ENCODE assay signal across 26 mouse cellular contexts in the genomic region with DNA sequence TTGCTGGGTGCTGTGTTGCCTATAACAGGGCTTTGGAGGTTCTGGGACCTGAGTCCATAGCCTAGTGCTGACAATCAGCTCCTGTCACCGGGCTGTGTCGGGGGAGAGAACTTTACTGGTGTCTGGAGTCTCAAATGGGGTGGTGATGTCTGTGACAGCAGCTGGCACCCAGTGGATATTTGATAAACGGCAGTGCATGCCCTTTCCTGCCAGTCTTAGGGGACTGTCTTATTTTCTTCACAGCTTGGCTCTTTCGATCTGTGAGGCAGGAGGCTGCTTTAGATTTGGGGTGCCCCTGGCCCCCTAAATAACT. TPM values are rescaled to one million over a fixed set of nuclear protein-coding genes. Genes with fewer than 3 reads are reported as not detected.
DNase-seq lines count a peak whose midpoint lies in the region; ATAC-seq and TF ChIP-seq lines count a peak whose summit lies in the region.
"Had no signal": no experiment of that assay in that cellular context is flagged by ENCODE, and none has a peak within 500 bp of the region (broad histone marks: within the 10 kb centered on the region; RNA-seq: fewer than 3 reads in every experiment).

No protein-coding gene starts in this region.

- no peaks in the 10 kb centered on the region for H3K36me3 ChIP-seq in megakaryocyte, embryonic 14.5 days (replicated peaks; ENCODE audit: low read length)
- H3K36me3 ChIP-seq in heart, embryonic 16.5 days (ENCODE audit: control insufficient read depth, insufficient read depth): no peaks in the 10 kb centered on the region
- no peaks in the 10 kb centered on the region for H3K36me3 ChIP-seq in midbrain, postnatal 0 days (ENCODE audit: insufficient read depth, low read length)
- H3K36me3 ChIP-seq: G1E; hindbrain, embryonic 10.5 days; lung, embryonic 15.5 days had no signal

- peak overlapping the region; percentile 45 for H3K4me2 ChIP-seq in heart, embryonic 16.5 days (ENCODE audit: low read depth, low read length)
- no peak overlapping the region for H3K4me2 ChIP-seq in midbrain, postnatal 0 days (ENCODE audit: low read depth, low read length, poor library complexity, severe bottlenecking)
- H3K4me2 ChIP-seq: lung, embryonic 15.5 days had no signal

- TF ChIP-seq CTCF in gastrocnemius, adult 2 months (IDR thresholded peaks at IDR 0.05): no peak
- TF ChIP-seq CTCF in olfactory bulb, adult 2 months (IDR thresholded peaks at IDR 0.05; ENCODE audit: insufficient read depth, low read depth, low read length): no peak
- no peak for TF ChIP-seq CTCF in midbrain, postnatal 0 days (IDR thresholded peaks at IDR 0.05)

- peak overlapping the region; percentile 59 for H3K4me3 ChIP-seq in gastrocnemius, adult 2 months
- H3K4me3 ChIP-seq in megakaryocyte, embryonic 14.5 days (replicated peaks): peak overlapping the region; percentile 28
- H3K4me3 ChIP-seq in heart, embryonic 16.5 days (ENCODE audit: low read length): peak overlapping the region; percentile 15; the same call in 1 of the 2 replicates
- peak overlapping the region; percentile 7; the same call in 1 of the 2 replicates for H3K4me3 ChIP-seq in olfactory bulb, adult 2 months (ENCODE audit: insufficient read depth, low read depth, low read length)
- H3K4me3 ChIP-seq in midbrain, postnatal 0 days (ENCODE audit: low read depth, low read length): no peak overlapping the region
- H3K4me3 ChIP-seq: erythroblast, embryonic 14.5 days; hindbrain, embryonic 10.5 days; lung, embryonic 15.5 days had no signal

- ATAC-seq in megakaryocyte, adult 5-6 weeks (ENCODE audit: poor library complexity, severe bottlenecking): no peak
- ATAC-seq in heart, embryonic 16.5 days (replicated peaks; ENCODE audit: extremely low read depth, insufficient read depth, low FRiP score): peak; percentile 74
- ATAC-seq in midbrain, postnatal 0 days (ENCODE audit: low FRiP score): no peak
- ATAC-seq: activated CD4-positive, CD25-positive, alpha-beta regulatory T cell, adult 4 months; forebrain, embryonic 14.5 days; midbrain, embryonic 16.5 days had no signal

- no peak for TF ChIP-seq POLR2A in olfactory bulb, adult 2 months (IDR thresholded peaks at IDR 0.05; ENCODE audit: insufficient read depth, low read depth, low read length)

- peak; percentile 77 for DNase-seq in gastrocnemius, adult 2 months
- DNase-seq in gastrocnemius, postnatal 4 days (ENCODE audit: low spot score in 2 of 2): no peak
- no peak for DNase-seq in spleen, postnatal 36 days (ENCODE audit: low spot score in 2 of 2)
- no peak for DNase-seq in midbrain, postnatal 0 days (ENCODE audit: low spot score)
- DNase-seq: adrenal gland, postnatal 36 days; cerebellum, adult 9-10 months; kidney, adult 11 months had no signal

- H3K27me3 ChIP-seq in megakaryocyte, embryonic 14.5 days (replicated peaks): peaks cover 4% of the 10 kb centered on the region
- no peaks in the 10 kb centered on the region for H3K27me3 ChIP-seq in heart, embryonic 16.5 days (ENCODE audit: control insufficient read depth, insufficient read depth, low read length)
- no peaks in the 10 kb centered on the region for H3K27me3 ChIP-seq in midbrain, postnatal 0 days (ENCODE audit: insufficient read depth, low read length)
- H3K27me3 ChIP-seq: lung, embryonic 15.5 days had no signal

- peaks cover 3% of the 10 kb centered on the region; the same call in 1 of the 2 replicates for H3K9me3 ChIP-seq in megakaryocyte, embryonic 14.5 days
- H3K9me3 ChIP-seq in heart, embryonic 16.5 days (replicated peaks; ENCODE audit: control insufficient read depth, low read length): 0 out of 2 replicates have a peak, but pooled peaks cover 3% of the 10 kb centered on the region
- H3K9me3 ChIP-seq in midbrain, postnatal 0 days (ENCODE audit: low read length): no peaks in the 10 kb centered on the region
- H3K9me3 ChIP-seq: hindbrain, embryonic 10.5 days; lung, embryonic 15.5 days had no signal

- peak overlapping the region; percentile 52; the same call in 1 of the 2 replicates for H3K9ac ChIP-seq in heart, embryonic 16.5 days (ENCODE audit: low read length)
- H3K9ac ChIP-seq in midbrain, postnatal 0 days (replicated peaks; ENCODE audit: low read length, poor library complexity, severe bottlenecking): no peak overlapping the region
- H3K9ac ChIP-seq: liver, embryonic 14.5 days; lung, embryonic 15.5 days had no signal

- 30% methylated on average over 4 of the region's 4 CpGs for WGBS in heart, embryonic 16.5 days
- 35% methylated on average over 4 of the region's 4 CpGs for WGBS in olfactory bulb, adult 2 months
- WGBS in midbrain, postnatal 0 days: 62% methylated on average over 4 of the region's 4 CpGs

- H3K4me1 ChIP-seq in megakaryocyte, embryonic 14.5 days: peaks cover 30% of the 10 kb centered on the region
- peaks cover 35% of the 10 kb centered on the region for H3K4me1 ChIP-seq in heart, embryonic 16.5 days (ENCODE audit: control insufficient read depth, insufficient read depth, low read length)
- H3K4me1 ChIP-seq in olfactory bulb, adult 2 months (ENCODE audit: control insufficient read depth, insufficient read depth, low read length): peaks cover 24% of the 10 kb centered on the region
- H3K4me1 ChIP-seq in midbrain, postnatal 0 days (ENCODE audit: insufficient read depth, low read length): no peaks in the 10 kb centered on the region
- H3K4me1 ChIP-seq: hindbrain, embryonic 10.5 days; lung, embryonic 15.5 days had no signal

- peak overlapping the region; percentile 97 for H3K27ac ChIP-seq in gastrocnemius, adult 2 months
- H3K27ac ChIP-seq in heart, embryonic 16.5 days (ENCODE audit: low read length): peak overlapping the region; percentile 91
- H3K27ac ChIP-seq in olfactory bulb, adult 2 months (ENCODE audit: insufficient read depth, low read depth, low read length): peak overlapping the region; percentile 90
- H3K27ac ChIP-seq in midbrain, postnatal 0 days (ENCODE audit: low read depth, low read length): no peak overlapping the region
- H3K27ac ChIP-seq: hindbrain, embryonic 10.5 days; liver, embryonic 14.5 days; lung, embryonic 15.5 days had no signal

- intact Hi-C loops in gastrocnemius, adult 2 months (cut with DNase I): loop anchor here (10.0 kb wide), 1 partner anchor 265 kb away; no protein-coding TSS in a partner anchor

RNA-seq across cellular contexts. Expression of a gene that starts 11.8 kb away (rescaled TPM):
- 1 to 10 TPM; 3.2 TPM for total RNA-seq in gastrocnemius, adult 2 months (2021)
- 10 to 100 TPM; 10.4 to 11.8 TPM for total RNA-seq in gastrocnemius, postnatal 4 days (2021)
- 0.20 TPM in 1 of 2 replicates, not detected in the other for polyA plus RNA-seq in megakaryocyte, embryonic 14.5 days (2012; ENCODE audit: insufficient read depth, low replicate concordance)
- total RNA-seq in megakaryocyte, adult 5-6 weeks (2015): 21.2 and 21.5 TPM in 2 replicates
- 39.0 and 40.7 TPM in 2 replicates for total RNA-seq in megakaryocyte, adult 5-6 weeks (2017)
- 13.0 and 13.9 TPM in 2 replicates for polyA plus RNA-seq in heart, embryonic 16.5 days (2015; fragmentation: Nextera tagmentation; extraction: Ambion mirVana)
- not detected in 2 replicates for polyA plus RNA-seq in olfactory bulb, adult 2 months (2012; ENCODE audit: insufficient read depth, insufficient read length, low replicate concordance, missing spikeins)
- total RNA-seq in midbrain, postnatal 0 days (2014; rRNA removed): 44.8 and 49.7 TPM in 2 replicates
- 27.6 and 30.8 TPM in 2 replicates for polyA plus RNA-seq in midbrain, postnatal 0 days (2015; fragmentation: Nextera tagmentation; extraction: Ambion mirVana)

RNA-seq across cellular contexts. Expression of a gene that starts 15.5 kb away (rescaled TPM):
- total RNA-seq in gastrocnemius, adult 2 months (2021): 100 to 1,000 TPM; 250 to 325 TPM
- total RNA-seq in gastrocnemius, postnatal 4 days (2021): 10 to 100 TPM; 48.4 to 59.5 TPM
- polyA plus RNA-seq in megakaryocyte, embryonic 14.5 days (2012; ENCODE audit: insufficient read depth, low replicate concordance): not detected in 2 replicates
- total RNA-seq in megakaryocyte, adult 5-6 weeks (2015): not detected in 2 replicates
- not detected in 2 replicates for total RNA-seq in megakaryocyte, adult 5-6 weeks (2017)
- 175 and 177 TPM in 2 replicates for polyA plus RNA-seq in heart, embryonic 16.5 days (2015; fragmentation: Nextera tagmentation; extraction: Ambion mirVana)
- not detected in 2 replicates for polyA plus RNA-seq in olfactory bulb, adult 2 months (2012; ENCODE audit: insufficient read depth, insufficient read length, low replicate concordance, missing spikeins)
- total RNA-seq in midbrain, postnatal 0 days (2014; rRNA removed): 1.5 and 2.0 TPM in 2 replicates
- 0.49 and 0.73 TPM in 2 replicates for polyA plus RNA-seq in midbrain, postnatal 0 days (2015; fragmentation: Nextera tagmentation; extraction: Ambion mirVana)
- total RNA-seq: adrenal gland, postnatal 36 days; G1E; neutrophil, adult 5-6 weeks had no signal
- polyA plus RNA-seq: activated CD4-positive, CD25-positive, alpha-beta regulatory T cell, adult 4 months; erythroblast, embryonic 14.5 days; forebrain, embryonic 14.5 days; G1E had no signal

RNA-seq across cellular contexts. Expression of a gene that starts 43.5 kb away (rescaled TPM):
- 10 to 100 TPM in 1 of 2 experiments, 1 to 10 TPM in 1; 4.4 to 25.8 TPM for total RNA-seq in gastrocnemius, adult 2 months (2021)
- total RNA-seq in gastrocnemius, postnatal 4 days (2021): under 1 TPM; 0.44 to 0.54 TPM
- polyA plus RNA-seq in megakaryocyte, embryonic 14.5 days (2012; ENCODE audit: insufficient read depth, low replicate concordance): 1.1 TPM in 1 of 2 replicates, not detected in the other
- 0.11 and 0.18 TPM in 2 replicates for total RNA-seq in megakaryocyte, adult 5-6 weeks (2015)
- 0.22 TPM in 1 of 2 replicates, not detected in the other for total RNA-seq in megakaryocyte, adult 5-6 weeks (2017)
- 0.21 and 0.42 TPM in 2 replicates for polyA plus RNA-seq in heart, embryonic 16.5 days (2015; fragmentation: Nextera tagmentation; extraction: Ambion mirVana)
- polyA plus RNA-seq in olfactory bulb, adult 2 months (2012; ENCODE audit: insufficient read depth, insufficient read length, low replicate concordance, missing spikeins): not detected in 2 replicates
- not detected in 2 replicates for total RNA-seq in midbrain, postnatal 0 days (2014; rRNA removed)
- polyA plus RNA-seq in midbrain, postnatal 0 days (2015; fragmentation: Nextera tagmentation; extraction: Ambion mirVana): 0.17 and 0.21 TPM in 2 replicates
- total RNA-seq: layer of hippocampus, postnatal 10 days; neutrophil, adult 5-6 weeks had no signal
- polyA plus RNA-seq: erythroblast, embryonic 14.5 days had no signal

RNA-seq across cellular contexts. Expression of a gene that starts 45.5 kb away (rescaled TPM):
- 1 to 10 TPM; 1.7 to 3.1 TPM for total RNA-seq in gastrocnemius, adult 2 months (2021)
- total RNA-seq in gastrocnemius, postnatal 4 days (2021): 1 to 10 TPM; 4.5 to 5.7 TPM
- not detected in 2 replicates for polyA plus RNA-seq in megakaryocyte, embryonic 14.5 days (2012; ENCODE audit: insufficient read depth, low replicate concordance)
- total RNA-seq in megakaryocyte, adult 5-6 weeks (2015): not detected in 2 replicates
- not detected in 2 replicates for total RNA-seq in megakaryocyte, adult 5-6 weeks (2017)
- polyA plus RNA-seq in heart, embryonic 16.5 days (2015; fragmentation: Nextera tagmentation; extraction: Ambion mirVana): 5.8 and 6.3 TPM in 2 replicates
- polyA plus RNA-seq in olfactory bulb, adult 2 months (2012; ENCODE audit: insufficient read depth, insufficient read length, low replicate concordance, missing spikeins): not detected in 2 replicates
- total RNA-seq in midbrain, postnatal 0 days (2014; rRNA removed): 18.0 and 27.1 TPM in 2 replicates
- polyA plus RNA-seq in midbrain, postnatal 0 days (2015; fragmentation: Nextera tagmentation; extraction: Ambion mirVana): 15.7 and 17.8 TPM in 2 replicates
- total RNA-seq: G1E; neutrophil, adult 5-6 weeks had no signal
- polyA plus RNA-seq: activated CD4-positive, CD25-positive, alpha-beta regulatory T cell, adult 4 months; G1E had no signal

RNA-seq across cellular contexts. Expression of a gene that starts 52.7 kb away (rescaled TPM):
- not detected for total RNA-seq in gastrocnemius, adult 2 months (2021)
- total RNA-seq in gastrocnemius, postnatal 4 days (2021): not detected
- not detected in 2 replicates for polyA plus RNA-seq in megakaryocyte, embryonic 14.5 days (2012; ENCODE audit: insufficient read depth, low replicate concordance)
- not detected in 2 replicates for total RNA-seq in megakaryocyte, adult 5-6 weeks (2015)
- not detected in 2 replicates for total RNA-seq in megakaryocyte, adult 5-6 weeks (2017)
- not detected in 2 replicates for polyA plus RNA-seq in heart, embryonic 16.5 days (2015; fragmentation: Nextera tagmentation; extraction: Ambion mirVana)
- polyA plus RNA-seq in olfactory bulb, adult 2 months (2012; ENCODE audit: insufficient read depth, insufficient read length, low replicate concordance, missing spikeins): not detected in 2 replicates
- not detected in 2 replicates for total RNA-seq in midbrain, postnatal 0 days (2014; rRNA removed)
- polyA plus RNA-seq in midbrain, postnatal 0 days (2015; fragmentation: Nextera tagmentation; extraction: Ambion mirVana): 0.37 and 0.42 TPM in 2 replicates
- total RNA-seq: adrenal gland, postnatal 36 days; G1E; layer of hippocampus, postnatal 10 days; neutrophil, adult 5-6 weeks had no signal
- polyA plus RNA-seq: activated CD4-positive, CD25-positive, alpha-beta regulatory T cell, adult 4 months; cortical plate, adult 2 months; embryonic facial prominence, embryonic 11.5 days; forebrain, embryonic 14.5 days; G1E; hindbrain, embryonic 10.5 days; kidney, embryonic 16.5 days; large intestine, adult 2 months; limb, embryonic 14.5 days; liver, embryonic 14.5 days; lung, embryonic 15.5 days; midbrain, embryonic 16.5 days had no signal

Comparison
In these comparisons a context has a peak if more than half of its experiments do, and no peak if none do; other contexts are left out.
1. RNA of a gene that starts 15.5 kb away (total RNA-seq): 250 to 325 TPM in gastrocnemius, adult 2 months and 48.4 to 59.5 TPM in gastrocnemius, postnatal 4 days; 1.5 to 2.0 TPM in midbrain, postnatal 0 days and not detected in megakaryocyte, adult 5-6 weeks; every median in the first group is over 10 times any median in the second.